Mouse (Mus musculus): ENCODE results near the gene Kdelc1.

Kdelc1 gene

GRCm38 (mm10) chr1:44118239-44119054 is at the start of gene Kdelc1, which contains the start of gene Bivm:
Gene Kdelc1 (minus strand): TSS chr1:44118808.
Gene Bivm (plus strand): TSS chr1:44118957.
- DNase-seq: peak; percentile 40 to 52

GRCm38 (mm10) chr1:44167859-44168383 is 49.3 kb upstream of the Kdelc1 start:
- no peak for DNase-seq

GRCm38 (mm10) chr1:44162389-44162788 is 43.8 kb upstream of the Kdelc1 start:
- DNase-seq: no peak

- DNase-seq: no peak
These were observed 43.2 kb upstream of the Kdelc1 start for GRCm38 (mm10) chr1:44161818-44162217.

- DNase-seq: no peak
These were observed 39.7 kb upstream of the Kdelc1 start for GRCm38 (mm10) chr1:44158317-44158716.

- no peak for DNase-seq
These were observed 36.7 kb upstream of the Kdelc1 start for GRCm38 (mm10) chr1:44155287-44155686.

- no peak for DNase-seq
These were observed 30.1 kb upstream of the Kdelc1 start for GRCm38 (mm10) chr1:44148706-44149105.

GRCm38 (mm10) chr1:44147563-44148381 is 29.2 kb upstream of the Kdelc1 start, which contains the start of gene Ercc5:
Gene Ercc5 (plus strand): TSS chr1:44147744.
- peak; percentile 69 to 70 for DNase-seq

- no peak for DNase-seq
These were observed 24.1 kb upstream of the Kdelc1 start for GRCm38 (mm10) chr1:44142747-44143146.

- DNase-seq: no peak
These were observed 21.6 kb upstream of the Kdelc1 start for GRCm38 (mm10) chr1:44140232-44140631.

GRCm38 (mm10) chr1:44129929-44130581 is 11.4 kb upstream of the Kdelc1 start:
- no peak for DNase-seq

GRCm38 (mm10) chr1:44125590-44125989 is 7.0 kb upstream of the Kdelc1 start:
- DNase-seq: no peak

GRCm38 (mm10) chr1:44122256-44122655 is 3.6 kb upstream of the Kdelc1 start:
- no peak for DNase-seq

- no peak for DNase-seq
These were observed 1.4 kb upstream of the Kdelc1 start for GRCm38 (mm10) chr1:44120074-44120406.

GRCm38 (mm10) chr1:44119201-44120073 is 829 bp upstream of the Kdelc1 start:
- peak; percentile 52 to 66 for DNase-seq

- no peak for DNase-seq
These were observed 1.0 kb downstream of the Kdelc1 start for GRCm38 (mm10) chr1:44117571-44117970.

GRCm38 (mm10) chr1:44102939-44103338 is 15.7 kb downstream of the Kdelc1 start:
- DNase-seq: no peak

- peak; percentile 88 to 92 for DNase-seq
These were observed 16.3 kb downstream of the Kdelc1 start, which contains the start of gene Tex30 for GRCm38 (mm10) chr1:44102259-44102717. Gene Tex30 (minus strand): TSS chr1:44102441.

GRCm38 (mm10) chr1:44101448-44102225 is 17.0 kb downstream of the Kdelc1 start:
- DNase-seq: peak; percentile 26 to 46

- peak in 1 of 2 experiments; percentile 57 for DNase-seq
These were observed 54.0 kb downstream of the Kdelc1 start for GRCm38 (mm10) chr1:44064625-44065024.

GRCm38 (mm10) chr1:44063439-44063838 is 55.2 kb downstream of the Kdelc1 start:
- DNase-seq: no peak

Measured in spleen, adult 18-20 months (tissue).